Mouse (Mus musculus) urinary bladder, postnatal 4 days (tissue): ENCODE data around the gene Olfr514.
"Not testable (repeated sequence)": the region's sequence is repeated elsewhere in the genome, so short reads cannot be mapped to it uniquely, and the experiment has no call there.

Source experiments
- DNase-seq, 2 experiments: peaks; one replicate each; pipeline ENCODE4 v3.0.0; 2021 to 2022; ENCODE audit warnings: low spot score in 2 of 2

Olfr514 gene

GRCm38 (mm10) chr7:108825897-108826296 is at the start of gene Olfr514:
Olfr514 (minus strand) TSS chr7:108825997.
- DNase-seq, result no peak

- no peak for DNase-seq
Observed at GRCm38 (mm10) chr7:108872279-108872678, 46.5 kb upstream of the Olfr514 start, which contains the start of gene Olfr517. Olfr517 (minus strand) TSS chr7:108872379.

DNA sequence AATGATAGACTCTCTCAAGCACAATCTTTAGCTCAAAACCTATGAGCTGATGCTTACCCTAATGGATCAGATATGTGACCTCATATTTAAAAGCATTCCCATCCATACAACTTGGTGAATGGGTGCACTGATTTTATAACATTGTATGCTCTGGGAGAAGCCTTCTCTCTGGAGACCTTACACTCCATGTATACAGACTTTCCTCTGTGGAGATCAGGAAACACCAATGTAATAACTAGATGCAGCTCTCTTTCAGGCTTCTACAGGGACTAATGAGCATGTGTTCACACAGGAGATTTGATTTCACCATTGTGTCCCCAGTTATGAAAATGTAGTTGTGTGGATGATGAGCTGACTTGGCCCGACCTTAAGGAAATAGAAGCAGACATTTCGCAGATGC is 24.6 kb upstream of the Olfr514 start, which contains the start of gene Olfr516:
Gene Olfr516, minus strand, starts transcription at position 101 of the 400 bp plus-strand sequence.
- no peak for DNase-seq

GRCm38 (mm10) chr7:108814593-108815215 is 11.1 kb downstream of the Olfr514 start:
- DNase-seq, result not testable (repeated sequence)

GRCm38 (mm10) chr7:108797205-108797933 is 28.4 kb downstream of the Olfr514 start:
- no peak for DNase-seq
